Mouse (Mus musculus): ENCODE results near the gene Gstcd.

- TF ChIP-seq TAL1 (conservative IDR thresholded peaks at IDR 0.05; ENCODE audit: low read depth, low read length), result no peak
- TF ChIP-seq CTCF (IDR thresholded peaks at IDR 0.05; ENCODE audit: low read depth, low read length), result no peak
- TF ChIP-seq GATA1 (IDR thresholded peaks at IDR 0.05; ENCODE audit: borderline replicate concordance, low read length), result no peak
- no peak for TF ChIP-seq GATA2 (IDR thresholded peaks at IDR 0.05; ENCODE audit: borderline replicate concordance, low read depth, low read length)
- TF ChIP-seq POLR2AphosphoS5 (IDR thresholded peaks at IDR 0.05; ENCODE audit: insufficient replicate concordance, low read depth, low read length), result no peak
These were observed 146.2 kb downstream of the Gstcd start for GRCm38 (mm10) chr3:132945669-132946068.

All from G1E (cell line).